In the genomic region with DNA sequence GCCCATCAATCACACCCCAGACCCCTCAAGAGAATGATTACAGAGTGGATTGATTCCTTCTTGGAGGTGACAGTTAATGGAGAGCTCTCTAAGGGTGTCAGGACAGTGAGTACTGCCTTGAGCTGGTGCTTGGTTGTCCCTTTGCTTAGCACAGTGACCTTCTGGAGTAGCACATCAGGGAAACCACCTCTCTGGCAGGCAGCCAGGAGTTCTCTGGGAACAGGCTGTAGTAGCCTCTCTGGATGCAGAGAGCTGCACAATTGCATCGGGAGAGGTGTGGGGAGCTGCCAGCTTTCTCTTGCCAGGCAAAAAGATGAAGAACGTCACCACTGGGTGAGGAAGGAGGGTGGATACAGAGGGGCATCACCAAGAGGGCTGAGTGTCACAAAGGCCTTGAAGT, we compare ENCODE assay signal across 10 mouse cellular contexts.
A peak's percentile ranks its signal among the peaks of the same experiment; 100 is the strongest.
DNase-seq lines count a peak whose midpoint lies in the region; ATAC-seq and TF ChIP-seq lines count a peak whose summit lies in the region.
"Had no signal": no experiment of that assay in that cellular context is flagged by ENCODE, and none has a peak within 500 bp of the region (broad histone marks: within the 10 kb centered on the region; RNA-seq: fewer than 3 reads in every experiment).

No protein-coding gene starts in this region.

- H3K9me3 ChIP-seq in midbrain, postnatal 0 days (ENCODE audit: low read length) = no peaks in the 10 kb centered on the region
- no peaks in the 10 kb centered on the region for H3K9me3 ChIP-seq in midbrain, embryonic 10.5 days (replicated peaks)
- H3K9me3 ChIP-seq: embryonic facial prominence, embryonic 12.5 days; heart, embryonic 13.5 days had no signal

- H3K27me3 ChIP-seq in midbrain, postnatal 0 days (ENCODE audit: insufficient read depth, low read length) = no peaks in the 10 kb centered on the region
- H3K27me3 ChIP-seq in midbrain, embryonic 10.5 days (ENCODE audit: low read depth, poor library complexity, severe bottlenecking) = no peaks in the 10 kb centered on the region

- no peaks in the 10 kb centered on the region for H3K36me3 ChIP-seq in midbrain, postnatal 0 days (ENCODE audit: insufficient read depth, low read length)
- H3K36me3 ChIP-seq in midbrain, embryonic 10.5 days = no peaks in the 10 kb centered on the region
- H3K36me3 ChIP-seq: embryonic facial prominence, embryonic 12.5 days; heart, embryonic 13.5 days had no signal

- DNase-seq in gastrocnemius, adult 2 months = peak; percentile 32
- DNase-seq in gastrocnemius, postnatal 25 days = no peak
- DNase-seq in midbrain, postnatal 0 days (ENCODE audit: low spot score) = peak; percentile 69
- DNase-seq in midbrain, embryonic 10.5 days (ENCODE audit: low spot score) = no peak
- DNase-seq in cerebellum, postnatal 14 days = peak; percentile 71 to 82
- DNase-seq in lung, postnatal 36 days = peak; percentile 54
- no peak for DNase-seq in thymus, postnatal 25 days

- no peak overlapping the region for H3K27ac ChIP-seq in gastrocnemius, adult 2 months
- H3K27ac ChIP-seq in midbrain, postnatal 0 days (ENCODE audit: low read depth, low read length) = no peak overlapping the region
- no peak overlapping the region for H3K27ac ChIP-seq in midbrain, embryonic 10.5 days (replicated peaks)
- H3K27ac ChIP-seq: embryonic facial prominence, embryonic 12.5 days; heart, embryonic 13.5 days had no signal

- WGBS in midbrain, postnatal 0 days = 60% methylated on average over 2 of the region's 2 CpGs
- WGBS in midbrain, embryonic 10.5 days = 91% methylated on average over 2 of the region's 2 CpGs

- intact Hi-C loops in gastrocnemius, adult 2 months (cut with DNase I) = no loop called here

- H3K4me2 ChIP-seq in midbrain, postnatal 0 days (ENCODE audit: low read depth, low read length, poor library complexity, severe bottlenecking) = no peak overlapping the region
- H3K4me2 ChIP-seq: embryonic facial prominence, embryonic 12.5 days; heart, embryonic 13.5 days had no signal

- no peak overlapping the region for H3K4me3 ChIP-seq in gastrocnemius, adult 2 months
- no peak overlapping the region for H3K4me3 ChIP-seq in midbrain, postnatal 0 days (ENCODE audit: low read depth, low read length)
- no peak overlapping the region for H3K4me3 ChIP-seq in midbrain, embryonic 10.5 days
- H3K4me3 ChIP-seq: embryonic facial prominence, embryonic 12.5 days; heart, embryonic 13.5 days had no signal

- TF ChIP-seq CTCF in gastrocnemius, adult 2 months (IDR thresholded peaks at IDR 0.05) = no peak
- TF ChIP-seq CTCF in midbrain, postnatal 0 days (IDR thresholded peaks at IDR 0.05) = no peak

- H3K4me1 ChIP-seq in midbrain, postnatal 0 days (ENCODE audit: insufficient read depth, low read length) = no peaks in the 10 kb centered on the region
- peaks cover 9% of the 10 kb centered on the region for H3K4me1 ChIP-seq in midbrain, embryonic 10.5 days

- no peak overlapping the region for H3K9ac ChIP-seq in midbrain, postnatal 0 days (replicated peaks; ENCODE audit: low read length, poor library complexity, severe bottlenecking)
- H3K9ac ChIP-seq: embryonic facial prominence, embryonic 12.5 days; heart, embryonic 13.5 days had no signal

- ATAC-seq in midbrain, postnatal 0 days (ENCODE audit: low FRiP score) = no peak
- no peak for ATAC-seq in monocyte, adult 5-6 weeks (replicated peaks; ENCODE audit: insufficient number of reproducible peaks, low FRiP score, low TSS enrichment, poor library complexity, severe bottlenecking)

Comparison
In these comparisons a context has a peak if more than half of its experiments do, and no peak if none do; other contexts are left out.
1. DNase-seq: peak in gastrocnemius, adult 2 months (single experiment), midbrain, postnatal 0 days (single experiment), cerebellum, postnatal 14 days (2 of 2) and lung, postnatal 36 days (single experiment); none in gastrocnemius, postnatal 25 days (single experiment), midbrain, embryonic 10.5 days (single experiment) and thymus, postnatal 25 days (single experiment).